Mouse (Mus musculus) right cerebral cortex, adult 18-20 months (tissue): ENCODE measurements around the gene Lmna.

Source experiments
- DNase-seq: peaks from one replicate; pipeline ENCODE4 v3.0.0; 2022; ENCODE audit warnings: mixed read lengths

The Lmna gene

GRCm38 (mm10) chr3:88440500-88441381, 69.0 kb downstream of the Lmna start:
- peak; percentile 79 for DNase-seq

- no peak for DNase-seq
These were observed 70.2 kb downstream of the Lmna start for GRCm38 (mm10) chr3:88439582-88439981.

GRCm38 (mm10) chr3:88437454-88437853, 72.3 kb downstream of the Lmna start:
- DNase-seq, result no peak

- peak; percentile 43 for DNase-seq
These were observed 73.2 kb downstream of the Lmna start for GRCm38 (mm10) chr3:88436395-88437201.

- peak; percentile 94 for DNase-seq
These were observed 74.2 kb downstream of the Lmna start for GRCm38 (mm10) chr3:88435515-88435914.
